Mouse (Mus musculus): ENCODE measurements around the gene Cfl2.
"Not testable (repeated sequence)": the region's sequence is repeated elsewhere in the genome, so short reads cannot be mapped to it uniquely, and the experiment has no call there.

Cfl2 gene

GRCm38 (mm10) chr12:54862606-54863535 is at the start of gene Cfl2:
Cfl2 (minus strand) TSS chr12:54862877.
- DNase-seq = peak; percentile 92 to 93

GRCm38 (mm10) chr12:54910387-54910786 is 47.7 kb upstream of the Cfl2 start:
- DNase-seq = no peak

- not testable (repeated sequence) for DNase-seq
Measured at GRCm38 (mm10) chr12:54892559-54892958, 29.9 kb upstream of the Cfl2 start.

- no peak for DNase-seq
Measured at GRCm38 (mm10) chr12:54890426-54890825, 27.7 kb upstream of the Cfl2 start.

- no peak for DNase-seq
Measured at GRCm38 (mm10) chr12:54887580-54888127, 25.0 kb upstream of the Cfl2 start.

GRCm38 (mm10) chr12:54879630-54880029 is 17.0 kb upstream of the Cfl2 start:
- peak; percentile 69 to 81 for DNase-seq

- DNase-seq = no peak
Measured at GRCm38 (mm10) chr12:54879211-54879610, 16.5 kb upstream of the Cfl2 start.

- DNase-seq = no peak
Measured at GRCm38 (mm10) chr12:54877875-54878274, 15.2 kb upstream of the Cfl2 start.

GRCm38 (mm10) chr12:54876879-54877278 is 14.2 kb upstream of the Cfl2 start:
- no peak for DNase-seq

GRCm38 (mm10) chr12:54874711-54875110 is 12.0 kb upstream of the Cfl2 start:
- no peak for DNase-seq

GRCm38 (mm10) chr12:54861991-54862605 is 579 bp downstream of the Cfl2 start:
- DNase-seq = peak in 1 of 2 experiments; percentile 80

- DNase-seq = peak; percentile 46 to 64
Measured at GRCm38 (mm10) chr12:54859531-54859930, 3.1 kb downstream of the Cfl2 start.

GRCm38 (mm10) chr12:54850551-54850950 is 12.1 kb downstream of the Cfl2 start:
- no peak for DNase-seq

- DNase-seq = no peak
Measured at GRCm38 (mm10) chr12:54844415-54844814, 18.3 kb downstream of the Cfl2 start.

GRCm38 (mm10) chr12:54841576-54841975 is 21.1 kb downstream of the Cfl2 start:
- no peak for DNase-seq

- DNase-seq = no peak
Measured at GRCm38 (mm10) chr12:54839815-54840214, 22.9 kb downstream of the Cfl2 start.

GRCm38 (mm10) chr12:54838931-54839330 is 23.7 kb downstream of the Cfl2 start:
- no peak for DNase-seq

- DNase-seq = no peak
Measured at GRCm38 (mm10) chr12:54835608-54836570, 26.8 kb downstream of the Cfl2 start.

- peak; percentile 52 to 69 for DNase-seq
Measured at GRCm38 (mm10) chr12:54834925-54835447, 27.7 kb downstream of the Cfl2 start.

GRCm38 (mm10) chr12:54833856-54834399 is 28.7 kb downstream of the Cfl2 start:
- peak; percentile 19 to 20 for DNase-seq

GRCm38 (mm10) chr12:54831927-54832326 is 30.8 kb downstream of the Cfl2 start:
- DNase-seq = not testable (repeated sequence)

GRCm38 (mm10) chr12:54830574-54830973 is 32.1 kb downstream of the Cfl2 start:
- DNase-seq = peak; percentile 89 to 92

Data from cerebellum, postnatal 14 days (tissue).